Mouse (Mus musculus) liver, adult 2 months (tissue): ENCODE data around the gene 1700021F05Rik.

Source experiments
- CTCF ChIP-seq: fragments of 200-500 bp; IDR thresholded peaks from 2 replicates; pipeline ENCODE4 v1.5.1; 2011; ENCODE audit warnings: low read depth, low read length, control low read depth
- POLR2A ChIP-seq: fragments of 200-500 bp; IDR thresholded peaks from 2 replicates; pipeline ENCODE4 v1.6.1; 2011; ENCODE audit warnings: low read length, control low read depth; ENCODE audit not compliant: insufficient read depth; ENCODE audit errors: extremely low read depth

GRCm38 (mm10) chr10:43504291-43504690 is 36.5 kb downstream of the 1700021F05Rik start:
- TF ChIP-seq CTCF (no peak), POLR2A (no peak)
